Mouse (Mus musculus): ENCODE measurements around the gene Zfp867. TPM values are rescaled to one million over a fixed set of nuclear protein-coding genes. Genes with fewer than 3 reads are reported as not detected.

Gene Zfp867
- polyA plus RNA-seq, 1 experiment from 2014 or later = 10.3 TPM

Other genes with a start within 250 kb of the Zfp867 start
- gene Arf1, start 244.2 kb downstream of the Zfp867 start, polyA plus RNA-seq (2014; fragmentation: Nextera tagmentation; extraction: Ambion mirVana) = 626 and 650 TPM in 2 replicates
- 0.39 and 0.77 TPM in 2 replicates for gene Wnt3a, start 181.7 kb downstream of the Zfp867 start, polyA plus RNA-seq (2014; fragmentation: Nextera tagmentation; extraction: Ambion mirVana)
- 1.6 and 1.8 TPM in 2 replicates for gene Wnt9a, start 165.5 kb downstream of the Zfp867 start, polyA plus RNA-seq (2014; fragmentation: Nextera tagmentation; extraction: Ambion mirVana)
- gene Prss38, start 96.8 kb downstream of the Zfp867 start, polyA plus RNA-seq (2014; fragmentation: Nextera tagmentation; extraction: Ambion mirVana) = 0.17 TPM in 1 of 2 replicates, not detected in the other
- gene Jmjd4, start 22.4 kb downstream of the Zfp867 start, polyA plus RNA-seq (2014; fragmentation: Nextera tagmentation; extraction: Ambion mirVana) = 16.1 and 16.2 TPM in 2 replicates
- gene Snap47, start 21.3 kb downstream of the Zfp867 start, polyA plus RNA-seq (2014; fragmentation: Nextera tagmentation; extraction: Ambion mirVana) = 177 and 191 TPM in 2 replicates
- 21.5 and 23.0 TPM in 2 replicates for gene Zkscan17, start 54.3 kb upstream of the Zfp867 start, polyA plus RNA-seq (2014; fragmentation: Nextera tagmentation; extraction: Ambion mirVana)
- gene Nlrp3, start 69.1 kb upstream of the Zfp867 start, polyA plus RNA-seq (2014; fragmentation: Nextera tagmentation; extraction: Ambion mirVana) = 0.11 and 0.13 TPM in 2 replicates
- not detected in 2 replicates for gene Olfr222, start 103.8 kb upstream of the Zfp867 start, polyA plus RNA-seq (2014; fragmentation: Nextera tagmentation; extraction: Ambion mirVana)
- not detected in 2 replicates for gene Olfr223, start 120.8 kb upstream of the Zfp867 start, polyA plus RNA-seq (2014; fragmentation: Nextera tagmentation; extraction: Ambion mirVana)
- 63.9 and 64.8 TPM in 2 replicates for gene Mprip, start 188.8 kb upstream of the Zfp867 start, polyA plus RNA-seq (2014; fragmentation: Nextera tagmentation; extraction: Ambion mirVana)